Mouse (Mus musculus) liver, postnatal 0 days (tissue): Measurements from ENCODE around the gene Pdcd1lg2.

Source experiments
- CTCF ChIP-seq: sonication (generic); IDR thresholded peaks from 2 replicates; pipeline ENCODE4 v1.5.1; 2016; ENCODE audit warnings: antibody characterized with exemption, low read depth
- EP300 ChIP-seq: IDR thresholded peaks from 2 replicates; pipeline ENCODE4 v1.6.1; 2016; ENCODE audit warnings: antibody characterized with exemption, low read depth, mild to moderate bottlenecking

DNA sequence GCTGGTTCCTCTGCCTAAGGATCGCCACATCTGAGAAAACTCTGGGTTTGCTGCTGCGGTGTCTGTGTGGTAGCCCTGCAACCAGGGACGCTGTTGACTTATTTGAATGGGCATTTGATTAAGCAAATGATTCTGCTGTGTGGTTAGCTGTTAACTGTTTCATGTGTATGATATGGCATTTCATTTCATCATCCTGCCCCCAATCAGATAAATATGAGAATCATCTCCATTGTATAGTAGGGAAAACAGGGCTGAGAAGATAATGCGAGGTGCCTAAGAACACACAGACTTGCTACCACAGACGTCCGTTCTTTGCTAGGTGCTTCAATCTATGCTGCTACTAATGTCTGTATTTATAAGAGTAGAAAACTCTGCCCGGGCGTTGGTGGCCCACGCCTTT lies 26.3 kb upstream of the Pdcd1lg2 start:
- TF ChIP-seq CTCF = no peak
- TF ChIP-seq EP300 = no peak
